Mouse (Mus musculus) bone marrow, adult 2 months (tissue): ENCODE data around the gene Mapk13.

Experiments
- CTCF ChIP-seq: fragments of 200-500 bp; IDR thresholded peaks from 2 replicates; pipeline ENCODE4 v1.5.1; 2011; ENCODE audit warnings: low read length, control low read depth; ENCODE audit not compliant: control insufficient read depth, insufficient read depth
- POLR2A ChIP-seq: fragments of 200-500 bp; IDR thresholded peaks from 2 replicates; pipeline ENCODE4 v1.6.1; 2011; ENCODE audit warnings: low read depth, mild to moderate bottlenecking, control low read depth, low read length, borderline replicate concordance; ENCODE audit not compliant: control insufficient read depth

- TF ChIP-seq POLR2A (no peak), CTCF (no peak)
Measured at GRCm38 (mm10) chr17:28804973-28805372, 35.9 kb downstream of the Mapk13 start.
